Mouse (Mus musculus): ENCODE measurements at regions not wholly inside any gene's neighbourhood (a gene's known extent, or its start where the extent isn't known, plus 50 kb on each side); places are given as distances from the start of the nearest gene placed in this dataset.

- no peak for DNase-seq
Measured at GRCm38 (mm10) chr17:48678216-48678832, 223.6 kb downstream of the Unc5cl start.

- DNase-seq: no peak
Measured at GRCm38 (mm10) chr17:48680331-48680730, 225.6 kb downstream of the Unc5cl start.

- DNase-seq: peak in 1 of 2 experiments; percentile 8
Measured at GRCm38 (mm10) chr17:48688944-48689343, 234.2 kb downstream of the Unc5cl start.

GRCm38 (mm10) chr17:48698456-48698855 is 233.7 kb upstream of the Lrfn2 start:
- DNase-seq: no peak

- DNase-seq: peak; percentile 19 to 26
Measured at GRCm38 (mm10) chr17:48700591-48700990, 231.6 kb upstream of the Lrfn2 start.

GRCm38 (mm10) chr17:48720506-48720905 is 211.7 kb upstream of the Lrfn2 start:
- peak; percentile 53 to 61 for DNase-seq

GRCm38 (mm10) chr17:48723286-48723685 is 208.9 kb upstream of the Lrfn2 start:
- peak; percentile 73 for DNase-seq

GRCm38 (mm10) chr17:48724513-48725112 is 207.6 kb upstream of the Lrfn2 start:
- no peak for DNase-seq

- no peak for DNase-seq
Measured at GRCm38 (mm10) chr17:48726460-48726859, 205.7 kb upstream of the Lrfn2 start.

- no peak for DNase-seq
Measured at GRCm38 (mm10) chr17:48733801-48734200, 198.4 kb upstream of the Lrfn2 start.

GRCm38 (mm10) chr17:48737181-48737580 is 195.0 kb upstream of the Lrfn2 start:
- peak; percentile 82 to 87 for DNase-seq

- DNase-seq: no peak
Measured at GRCm38 (mm10) chr17:48738708-48739107, 193.5 kb upstream of the Lrfn2 start.

- DNase-seq: no peak
Measured at GRCm38 (mm10) chr17:48742769-48743405, 189.3 kb upstream of the Lrfn2 start.

- DNase-seq: no peak
Measured at GRCm38 (mm10) chr17:48770099-48770498, 162.1 kb upstream of the Lrfn2 start.

- DNase-seq: no peak
Measured at GRCm38 (mm10) chr17:48771721-48772320, 160.4 kb upstream of the Lrfn2 start.

GRCm38 (mm10) chr17:48774172-48774890 is 157.8 kb upstream of the Lrfn2 start:
- peak; percentile 51 to 55 for DNase-seq

- DNase-seq: no peak
Measured at GRCm38 (mm10) chr17:48775479-48775878, 156.7 kb upstream of the Lrfn2 start.

- no peak for DNase-seq
Measured at GRCm38 (mm10) chr17:48776502-48776902, 155.7 kb upstream of the Lrfn2 start.

- DNase-seq: no peak
Measured at GRCm38 (mm10) chr17:48780217-48780616, 152.0 kb upstream of the Lrfn2 start.

- peak; percentile 46 to 65 for DNase-seq
Measured at GRCm38 (mm10) chr17:48784417-48784816, 147.8 kb upstream of the Lrfn2 start.

- no peak for DNase-seq
Measured at GRCm38 (mm10) chr17:48786501-48786900, 145.7 kb upstream of the Lrfn2 start.

- DNase-seq: no peak
Measured at GRCm38 (mm10) chr17:48789846-48790245, 142.3 kb upstream of the Lrfn2 start.

- no peak for DNase-seq
Measured at GRCm38 (mm10) chr17:48790526-48790925, 141.7 kb upstream of the Lrfn2 start.

Data from cerebellum, postnatal 10 days (tissue).